Mouse (Mus musculus): ENCODE measurements around the gene Pilrb2. TPM values are rescaled to one million over a fixed set of nuclear protein-coding genes. Genes with fewer than 3 reads are reported as not detected.

Pilrb2 gene
- polyA plus RNA-seq, 1 experiment from 2014 or later, result 0.83 TPM

GRCm38 (mm10) chr5:137822126-137822525 is 49.5 kb downstream of the Pilrb2 start:
- H3K36me3 ChIP-seq (ENCODE audit: insufficient read depth), result no peaks in the 10 kb centered on the region
- no peaks in the 10 kb centered on the region for H3K9me3 ChIP-seq (ENCODE audit: low read depth, low read length)
- no peak overlapping the region for H3K4me2 ChIP-seq
- H3K4me1 ChIP-seq (ENCODE audit: insufficient read depth), result no peaks in the 10 kb centered on the region
- no peak overlapping the region for H3K27ac ChIP-seq (ENCODE audit: low read depth)
- H3K27me3 ChIP-seq (ENCODE audit: insufficient read depth, low read length), result no peaks in the 10 kb centered on the region
- H3K4me3 ChIP-seq (ENCODE audit: low read depth, low read length), result no peak overlapping the region
- H3K9ac ChIP-seq, result no peak overlapping the region
- no peak for DNase-seq
- TF ChIP-seq CTCF (IDR thresholded peaks at IDR 0.05; ENCODE audit: low read depth), result no peak
- no peak for ATAC-seq (ENCODE audit: insufficient read depth)
- WGBS, result 62% methylated on average over 4 of the region's 4 CpGs

- H3K27ac ChIP-seq (ENCODE audit: low read depth), result no peak overlapping the region
- DNase-seq, result no peak
- 61% methylated on average over 4 of the region's 4 CpGs for WGBS
Observed at GRCm38 (mm10) chr5:137817466-137818222, 54.0 kb downstream of the Pilrb2 start.

More at GRCm38 (mm10) chr5:137817466-137818222, 54.0 kb downstream of the Pilrb2 start:
- no peak for ATAC-seq (ENCODE audit: insufficient read depth)
- Histone ChIP-seq H3K36me3 (ENCODE audit: insufficient read depth) (no peaks in the 10 kb centered on the region), H3K4me2 (no peak overlapping the region), H3K4me3 (ENCODE audit: low read depth, low read length) (no peak overlapping the region), H3K9ac (no peak overlapping the region), H3K9me3 (ENCODE audit: low read depth, low read length) (no peaks in the 10 kb centered on the region), H3K4me1 (ENCODE audit: insufficient read depth) (no peaks in the 10 kb centered on the region), H3K27me3 (ENCODE audit: insufficient read depth, low read length) (no peaks in the 10 kb centered on the region)
- TF ChIP-seq CTCF (IDR thresholded peaks at IDR 0.05; ENCODE audit: low read depth), result no peak

Other genes starting within 250 kb of the Pilrb2 start
- gene Fbxo24, start 242.8 kb downstream of the Pilrb2 start, polyA plus RNA-seq (2014; fragmentation: Nextera tagmentation; extraction: Ambion mirVana), result 0.19 TPM in 1 of 2 replicates, not detected in the other
- 32.1 and 40.5 TPM in 2 replicates for gene Lrch4, start 242.7 kb downstream of the Pilrb2 start, polyA plus RNA-seq (2014; fragmentation: Nextera tagmentation; extraction: Ambion mirVana)
- gene Gm20605, start 242.6 kb downstream of the Pilrb2 start, polyA plus RNA-seq (2014; fragmentation: Nextera tagmentation; extraction: Ambion mirVana), result 9.2 and 11.7 TPM in 2 replicates
- 6.4 and 8.1 TPM in 2 replicates for gene Sap25, start 230.5 kb downstream of the Pilrb2 start, polyA plus RNA-seq (2014; fragmentation: Nextera tagmentation; extraction: Ambion mirVana)
- 0.08 TPM in 1 of 2 replicates, not detected in the other for gene Irs3, start 226.1 kb downstream of the Pilrb2 start, polyA plus RNA-seq (2014; fragmentation: Nextera tagmentation; extraction: Ambion mirVana)
- 10.9 and 12.2 TPM in 2 replicates for gene Agfg2, start 187.1 kb downstream of the Pilrb2 start, polyA plus RNA-seq (2014; fragmentation: Nextera tagmentation; extraction: Ambion mirVana)
- gene Nyap1, start 130.2 kb downstream of the Pilrb2 start, polyA plus RNA-seq (2014; fragmentation: Nextera tagmentation; extraction: Ambion mirVana), result 0.91 and 0.93 TPM in 2 replicates
- 127 TPM in 2 replicates for gene Tsc22d4, start 126.1 kb downstream of the Pilrb2 start, polyA plus RNA-seq (2014; fragmentation: Nextera tagmentation; extraction: Ambion mirVana)
- 33.7 and 40.9 TPM in 2 replicates for gene Ppp1r35, start 93.0 kb downstream of the Pilrb2 start, polyA plus RNA-seq (2014; fragmentation: Nextera tagmentation; extraction: Ambion mirVana)
- 13.1 and 14.5 TPM in 2 replicates for gene Mepce, start 84.2 kb downstream of the Pilrb2 start, polyA plus RNA-seq (2014; fragmentation: Nextera tagmentation; extraction: Ambion mirVana)
- 25.9 and 26.1 TPM in 2 replicates for gene Zcwpw1, start 84.0 kb downstream of the Pilrb2 start, polyA plus RNA-seq (2014; fragmentation: Nextera tagmentation; extraction: Ambion mirVana)
- 2.2 and 3.0 TPM in 2 replicates for gene Pilra, start 35.5 kb downstream of the Pilrb2 start, polyA plus RNA-seq (2014; fragmentation: Nextera tagmentation; extraction: Ambion mirVana)
- gene Pilrb1, start 13.7 kb downstream of the Pilrb2 start, polyA plus RNA-seq (2014; fragmentation: Nextera tagmentation; extraction: Ambion mirVana), result 0.41 and 1.1 TPM in 2 replicates
- 0.21 and 0.28 TPM in 2 replicates for gene Cyp3a13, start 49.8 kb upstream of the Pilrb2 start, polyA plus RNA-seq (2014; fragmentation: Nextera tagmentation; extraction: Ambion mirVana)
- gene Gjc3, start 91.3 kb upstream of the Pilrb2 start, polyA plus RNA-seq (2014; fragmentation: Nextera tagmentation; extraction: Ambion mirVana), result 0.18 TPM in 1 of 2 replicates, not detected in the other
- not detected in 2 replicates for gene Azgp1, start 109.7 kb upstream of the Pilrb2 start, polyA plus RNA-seq (2014; fragmentation: Nextera tagmentation; extraction: Ambion mirVana)
- not detected in 2 replicates for gene Smok3a, start 149.4 kb upstream of the Pilrb2 start, polyA plus RNA-seq (2014; fragmentation: Nextera tagmentation; extraction: Ambion mirVana)
- not detected in 2 replicates for gene Smok3b, start 149.6 kb upstream of the Pilrb2 start, polyA plus RNA-seq (2014; fragmentation: Nextera tagmentation; extraction: Ambion mirVana)
- not detected in 2 replicates for gene Smok3c, start 181.4 kb upstream of the Pilrb2 start, polyA plus RNA-seq (2014; fragmentation: Nextera tagmentation; extraction: Ambion mirVana)
- gene Zkscan1, start 213.3 kb upstream of the Pilrb2 start, polyA plus RNA-seq (2014; fragmentation: Nextera tagmentation; extraction: Ambion mirVana), result 24.5 and 27.2 TPM in 2 replicates
- 63.0 and 64.9 TPM in 2 replicates for gene Zscan21, start 245.1 kb upstream of the Pilrb2 start, polyA plus RNA-seq (2014; fragmentation: Nextera tagmentation; extraction: Ambion mirVana)

Data from lung, embryonic 14.5 days (tissue).